Mouse (Mus musculus): ENCODE data around the gene Eml4. TPM values are rescaled to one million over a fixed set of nuclear protein-coding genes. Genes with fewer than 3 reads are reported as not detected.

The Eml4 gene
- polyA plus RNA-seq, 1 experiment, result 4.2 TPM

GRCm38 (mm10) chr17:83355481-83355880 lies 4.8 kb downstream of the Eml4 start:
- Histone ChIP-seq H3K4me3 (no peak overlapping the region), H3K27me3 (ENCODE audit: control insufficient read depth, insufficient read depth, insufficient read length) (no peaks in the 10 kb centered on the region), H3ac (ENCODE audit: control insufficient read depth, insufficient read length) (no peak overlapping the region), H3K79me2 (ENCODE audit: control insufficient read depth, insufficient read depth) (peaks cover 91% of the 10 kb centered on the region), H3K36me3 (ENCODE audit: control insufficient read depth, insufficient read depth) (no peaks in the 10 kb centered on the region), H3K4me2 (ENCODE audit: low read depth) (no peak overlapping the region)
- no peak for TF ChIP-seq MYOD1 (IDR thresholded peaks at IDR 0.05; ENCODE audit: control insufficient read depth in 1 of 3, insufficient read length in 2 of 3, low read depth in 2 of 3)
- no peak for TF ChIP-seq CEBPB (IDR thresholded peaks at IDR 0.05; ENCODE audit: insufficient read depth, poor library complexity, severe bottlenecking)
- TF ChIP-seq SRF (IDR thresholded peaks at IDR 0.05; ENCODE audit: control insufficient read depth, insufficient read length, low read depth), result no peak
- TF ChIP-seq REST (IDR thresholded peaks at IDR 0.05; ENCODE audit: insufficient read depth, insufficient read length), result no peak
- no peak for TF ChIP-seq MAX (IDR thresholded peaks at IDR 0.05; ENCODE audit: low read depth)
- no peak for TF ChIP-seq USF1 (IDR thresholded peaks at IDR 0.05; ENCODE audit: low read depth)
- no peak for TF ChIP-seq E2F4 (IDR thresholded peaks at IDR 0.05; ENCODE audit: insufficient read depth)
- no peak for TF ChIP-seq TCF3 (IDR thresholded peaks at IDR 0.05; ENCODE audit: insufficient read length, low read depth)
- no peak for TF ChIP-seq MYOG (IDR thresholded peaks at IDR 0.05; ENCODE audit: control insufficient read depth in 1 of 3, insufficient read depth in 1 of 3, insufficient read length in 2 of 3, low read depth in 2 of 3)

GRCm38 (mm10) chr17:83359934-83360333 lies 9.2 kb downstream of the Eml4 start:
- Histone ChIP-seq H3K79me2 (ENCODE audit: control insufficient read depth, insufficient read depth) (peaks cover 91% of the 10 kb centered on the region), H3K4me3 (no peak overlapping the region), H3ac (ENCODE audit: control insufficient read depth, insufficient read length) (no peak overlapping the region), H3K4me2 (ENCODE audit: low read depth) (no peak overlapping the region), H3K36me3 (ENCODE audit: control insufficient read depth, insufficient read depth) (no peaks in the 10 kb centered on the region), H3K27me3 (ENCODE audit: control insufficient read depth, insufficient read depth, insufficient read length) (no peaks in the 10 kb centered on the region)
- TF ChIP-seq SRF (IDR thresholded peaks at IDR 0.05; ENCODE audit: control insufficient read depth, insufficient read length, low read depth), result no peak
- TF ChIP-seq TCF12 (IDR thresholded peaks at IDR 0.05; ENCODE audit: insufficient read depth, poor library complexity, severe bottlenecking), result no peak
- no peak for TF ChIP-seq CEBPB (IDR thresholded peaks at IDR 0.05; ENCODE audit: insufficient read depth, poor library complexity, severe bottlenecking)
- TF ChIP-seq USF1 (IDR thresholded peaks at IDR 0.05; ENCODE audit: low read depth), result no peak
- no peak for TF ChIP-seq TCF3 (IDR thresholded peaks at IDR 0.05; ENCODE audit: insufficient read length, low read depth)
- no peak for TF ChIP-seq MYOG (IDR thresholded peaks at IDR 0.05; ENCODE audit: control insufficient read depth in 1 of 3, insufficient read depth in 1 of 3, insufficient read length in 2 of 3, low read depth in 2 of 3)
- TF ChIP-seq POLR2A (IDR thresholded peaks at IDR 0.05; ENCODE audit: insufficient read length, low read depth), result no peak
- no peak for TF ChIP-seq MYOD1 (IDR thresholded peaks at IDR 0.05; ENCODE audit: control insufficient read depth in 1 of 3, insufficient read length in 2 of 3, low read depth in 2 of 3)
- no peak for TF ChIP-seq E2F4 (IDR thresholded peaks at IDR 0.05; ENCODE audit: insufficient read depth)
- no peak for TF ChIP-seq MAX (IDR thresholded peaks at IDR 0.05; ENCODE audit: low read depth)
- no peak for TF ChIP-seq REST (IDR thresholded peaks at IDR 0.05; ENCODE audit: insufficient read depth, insufficient read length)
- no peak for TF ChIP-seq POLR2AphosphoS2 (IDR thresholded peaks at IDR 0.05; ENCODE audit: insufficient read length, low read depth)

GRCm38 (mm10) chr17:83360796-83361566 lies 10.2 kb downstream of the Eml4 start:
- H3K27me3 ChIP-seq (ENCODE audit: control insufficient read depth, insufficient read depth, insufficient read length), result no peaks in the 10 kb centered on the region
- no peak overlapping the region for H3K4me2 ChIP-seq (ENCODE audit: low read depth)
- H3ac ChIP-seq (ENCODE audit: control insufficient read depth, insufficient read length), result no peak overlapping the region
- H3K79me2 ChIP-seq (ENCODE audit: control insufficient read depth, insufficient read depth), result peaks cover 86% of the 10 kb centered on the region
- no peak overlapping the region for H3K4me3 ChIP-seq
- H3K36me3 ChIP-seq (ENCODE audit: control insufficient read depth, insufficient read depth), result no peaks in the 10 kb centered on the region
- TF ChIP-seq TCF3 (IDR thresholded peaks at IDR 0.05; ENCODE audit: insufficient read length, low read depth) (no peak), MAX (IDR thresholded peaks at IDR 0.05; ENCODE audit: low read depth) (no peak), E2F4 (IDR thresholded peaks at IDR 0.05; ENCODE audit: insufficient read depth) (no peak), CEBPB (IDR thresholded peaks at IDR 0.05; ENCODE audit: insufficient read depth, poor library complexity, severe bottlenecking) (no peak), MYOD1 (IDR thresholded peaks at IDR 0.05; ENCODE audit: control insufficient read depth in 1 of 3, insufficient read length in 2 of 3, low read depth in 2 of 3) (no peak), USF1 (IDR thresholded peaks at IDR 0.05; ENCODE audit: low read depth) (no peak)

GRCm38 (mm10) chr17:83363081-83363480 lies 12.3 kb downstream of the Eml4 start:
- Histone ChIP-seq H3K27me3 (ENCODE audit: control insufficient read depth, insufficient read depth, insufficient read length) (no peaks in the 10 kb centered on the region), H3K4me2 (ENCODE audit: low read depth) (no peak overlapping the region), H3K36me3 (ENCODE audit: control insufficient read depth, insufficient read depth) (no peaks in the 10 kb centered on the region), H3K4me3 (no peak overlapping the region), H3K79me2 (ENCODE audit: control insufficient read depth, insufficient read depth) (peaks cover 78% of the 10 kb centered on the region), H3ac (ENCODE audit: control insufficient read depth, insufficient read length) (no peak overlapping the region)
- no peak for TF ChIP-seq MAX (IDR thresholded peaks at IDR 0.05; ENCODE audit: low read depth)
- no peak for TF ChIP-seq REST (IDR thresholded peaks at IDR 0.05; ENCODE audit: insufficient read depth, insufficient read length)
- no peak for TF ChIP-seq POLR2AphosphoS2 (IDR thresholded peaks at IDR 0.05; ENCODE audit: insufficient read length, low read depth)
- no peak for TF ChIP-seq MYOG (IDR thresholded peaks at IDR 0.05; ENCODE audit: control insufficient read depth in 1 of 3, insufficient read depth in 1 of 3, insufficient read length in 2 of 3, low read depth in 2 of 3)
- TF ChIP-seq TCF3 (IDR thresholded peaks at IDR 0.05; ENCODE audit: insufficient read length, low read depth), result no peak
- no peak for TF ChIP-seq TCF12 (IDR thresholded peaks at IDR 0.05; ENCODE audit: insufficient read depth, poor library complexity, severe bottlenecking)
- no peak for TF ChIP-seq SRF (IDR thresholded peaks at IDR 0.05; ENCODE audit: control insufficient read depth, insufficient read length, low read depth)
- no peak for TF ChIP-seq USF1 (IDR thresholded peaks at IDR 0.05; ENCODE audit: low read depth)
- no peak for TF ChIP-seq E2F4 (IDR thresholded peaks at IDR 0.05; ENCODE audit: insufficient read depth)
- no peak for TF ChIP-seq POLR2A (IDR thresholded peaks at IDR 0.05; ENCODE audit: insufficient read length, low read depth)
- TF ChIP-seq CEBPB (IDR thresholded peaks at IDR 0.05; ENCODE audit: insufficient read depth, poor library complexity, severe bottlenecking), result no peak
- no peak for TF ChIP-seq MYOD1 (IDR thresholded peaks at IDR 0.05; ENCODE audit: control insufficient read depth in 1 of 3, insufficient read length in 2 of 3, low read depth in 2 of 3)
